Mouse (Mus musculus) gastrocnemius, postnatal 25 days (tissue): ENCODE measurements around the gene Fkbp2. TPM values are rescaled to one million over a fixed set of nuclear protein-coding genes. Genes with fewer than 3 reads are reported as not detected.
"Not testable (repeated sequence)": the region's sequence is repeated elsewhere in the genome, so short reads cannot be mapped to it uniquely, and the experiment has no call there.

Experiments used
- DNase-seq: peaks from one replicate; pipeline ENCODE4 v3.0.0; 2022
- total RNA-seq, 2 experiments: library from RNA; stranded (reverse); gene quantifications; 1 replicate in 1 of 2; 2 replicates in 1 of 2; pipeline ENCODE4 v1.2.3; 2021

The Fkbp2 gene
- total RNA-seq, 2 experiments from 2014 or later, result 7.9 to 12.4 TPM

DNA sequence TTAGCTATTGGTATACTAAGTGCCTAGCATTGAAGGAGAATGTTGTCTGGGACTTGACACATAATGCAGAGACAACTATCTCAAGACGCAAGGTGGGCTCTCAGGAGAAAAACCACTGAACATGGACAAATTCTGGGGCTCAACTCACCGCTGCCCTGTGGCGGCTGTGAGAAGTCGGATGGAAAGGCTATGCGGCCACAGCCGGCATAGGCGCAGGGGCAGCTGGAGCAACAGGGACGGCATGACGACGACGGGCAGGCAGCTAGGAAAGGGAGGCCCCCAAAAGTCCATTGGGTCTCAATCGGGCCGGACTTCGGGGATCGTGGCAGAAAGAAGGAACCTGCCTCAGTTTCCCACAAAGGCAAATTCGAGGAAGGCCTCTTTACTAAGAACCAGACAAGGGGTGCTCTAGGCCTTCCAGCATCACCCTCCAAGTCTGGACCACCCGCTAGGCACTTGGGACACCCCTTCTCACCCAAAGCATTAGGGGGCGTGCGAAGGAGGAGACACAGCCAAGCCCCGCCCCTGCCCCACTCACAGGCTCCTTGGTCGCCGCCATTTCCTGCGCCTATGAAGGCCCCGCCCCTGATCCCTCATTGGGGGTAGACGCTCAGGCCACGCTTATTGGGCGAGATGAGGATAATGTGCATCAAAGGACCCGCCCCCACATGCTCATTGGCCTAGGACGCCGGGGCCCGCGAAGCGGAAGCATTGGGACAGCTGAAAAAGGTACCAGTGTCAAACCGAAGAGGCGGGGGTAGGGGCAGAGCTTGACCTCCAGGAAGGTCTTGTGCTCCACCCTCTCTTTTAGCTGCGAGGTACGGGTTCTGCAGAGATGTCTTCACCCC, 11.9 kb upstream of the Fkbp2 start, which contains the start of gene Dnajc4:
Dnajc4 (minus strand) TSS at position 562 of the 848 bp plus-strand sequence.
- peak; percentile 95 for DNase-seq

- not testable (repeated sequence) for DNase-seq
Observed at GRCm38 (mm10) chr19:6991166-6991565, 10.9 kb upstream of the Fkbp2 start.

DNA sequence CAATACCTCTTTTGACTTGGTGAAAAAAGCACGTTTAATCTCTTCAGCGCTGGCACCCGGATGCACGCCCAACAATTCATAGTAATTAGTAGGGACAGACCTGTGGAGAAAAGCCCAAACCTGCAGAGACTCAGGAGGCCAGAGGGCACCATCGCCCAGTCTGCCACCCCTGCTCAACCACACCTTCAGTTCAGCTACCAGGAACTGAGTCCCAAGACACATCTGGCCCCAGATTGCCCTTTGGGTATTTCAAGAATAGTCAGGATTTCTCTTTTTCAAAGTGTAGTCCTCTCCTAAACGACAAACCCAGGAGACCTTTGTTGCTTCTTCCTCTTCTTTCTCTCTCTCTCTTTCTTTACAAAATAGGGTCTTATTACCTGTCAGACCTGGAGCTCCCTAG, 10.4 kb upstream of the Fkbp2 start:
- DNase-seq, result no peak

DNA sequence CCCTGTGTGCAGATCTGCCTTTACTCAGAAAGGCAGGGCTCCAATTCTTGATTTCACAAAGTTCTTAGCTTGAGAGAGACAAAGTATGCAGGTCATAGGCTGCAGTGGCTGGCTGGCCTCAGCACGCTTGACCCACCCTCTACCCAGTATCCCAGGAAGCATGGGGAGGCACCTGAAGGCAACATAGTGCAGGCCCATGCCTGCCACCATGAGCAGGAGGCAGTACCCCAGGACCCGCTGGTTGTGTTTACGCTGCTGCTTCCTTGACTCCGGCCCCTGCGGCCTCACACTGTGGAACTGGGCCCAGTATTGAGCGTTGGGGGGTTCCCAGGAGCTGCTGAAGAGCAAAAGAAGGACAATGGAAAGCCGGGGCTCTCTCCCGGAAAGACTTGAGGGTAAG, 8.9 kb upstream of the Fkbp2 start:
- no peak for DNase-seq

DNA sequence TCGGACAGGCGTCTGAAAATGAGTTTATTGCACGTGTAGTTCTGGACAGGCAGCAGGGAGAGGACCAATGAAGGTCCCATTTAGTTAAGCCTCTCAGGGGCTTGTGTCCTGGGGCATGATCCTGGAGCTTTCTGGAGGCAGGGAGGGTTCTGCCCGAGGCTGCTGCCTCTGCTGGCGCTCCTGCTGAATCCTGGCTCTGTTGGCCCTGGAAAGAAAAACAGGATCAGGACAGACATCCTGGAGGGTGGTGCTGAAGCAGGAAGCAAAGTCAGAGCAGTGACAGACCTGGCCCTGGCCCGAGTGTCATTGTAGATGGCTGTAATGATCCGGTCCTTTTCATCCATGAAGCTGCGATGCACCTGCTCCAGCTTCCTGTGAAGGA, 7.6 kb upstream of the Fkbp2 start:
- no peak for DNase-seq

- peak; percentile 77 for DNase-seq
Observed at GRCm38 (mm10) chr19:6987061-6987903, 7.0 kb upstream of the Fkbp2 start, which contains the start of gene Vegfb. Vegfb (minus strand) TSS chr19:6987651.

GRCm38 (mm10) chr19:6985951-6986708, 5.8 kb upstream of the Fkbp2 start:
- no peak for DNase-seq

DNA sequence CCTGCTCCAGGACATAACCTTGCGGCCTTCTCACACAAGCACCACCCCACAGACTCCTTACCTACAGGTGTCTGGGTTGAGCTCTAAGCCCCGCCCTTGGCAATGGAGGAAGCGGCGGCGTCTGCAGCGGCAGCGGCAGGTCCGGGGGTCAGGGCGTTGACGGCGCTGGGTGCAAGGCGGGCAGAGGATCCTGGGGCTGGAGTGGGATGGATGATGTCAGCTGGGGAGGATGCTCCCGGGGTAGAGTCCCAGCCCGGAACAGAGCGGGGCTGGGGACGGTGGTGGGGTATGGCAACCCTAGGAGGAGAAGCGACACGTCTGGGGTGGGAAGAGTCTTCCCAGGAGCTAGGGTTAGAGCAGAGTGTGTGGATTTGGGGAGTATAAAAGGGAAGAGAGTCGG, 5.0 kb upstream of the Fkbp2 start:
- DNase-seq, result no peak

DNA sequence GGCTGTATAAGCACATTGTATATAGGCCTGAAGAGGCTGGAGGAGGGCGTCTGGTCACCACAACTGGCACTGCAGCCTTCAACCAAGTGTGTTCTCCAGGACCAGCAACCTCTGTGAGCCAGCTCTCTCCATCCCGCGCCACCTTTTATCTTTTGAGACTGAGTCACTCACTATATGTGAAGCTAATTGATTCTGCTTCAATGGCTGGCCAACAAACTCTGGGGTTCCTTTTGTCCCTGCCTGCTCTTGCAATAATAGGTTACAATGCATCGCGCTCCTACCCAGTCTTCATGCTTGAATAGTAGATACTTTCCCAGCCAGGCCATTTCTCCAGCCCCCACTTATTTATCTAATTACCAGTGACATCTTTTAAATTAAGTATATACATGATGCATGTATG, 3.3 kb upstream of the Fkbp2 start:
- no peak for DNase-seq

DNA sequence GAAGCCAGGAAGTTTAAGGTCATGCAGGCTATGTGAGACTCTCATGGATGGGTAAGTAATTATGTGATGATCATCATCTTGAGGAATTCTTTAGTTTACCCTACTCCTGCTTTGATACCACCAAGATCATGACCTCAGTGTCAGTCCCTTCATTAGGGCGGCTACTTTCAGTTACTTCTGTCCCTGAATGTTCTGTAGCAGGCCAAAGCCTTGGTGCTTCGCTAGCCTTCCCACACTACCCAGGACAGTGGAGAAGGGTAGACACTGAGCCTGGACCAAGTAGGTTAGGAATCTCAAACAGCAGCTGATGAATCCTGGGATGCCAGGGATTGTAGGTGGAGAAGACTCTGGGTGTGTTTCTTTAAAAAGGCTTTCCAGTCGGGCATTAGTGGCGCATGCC, 1.2 kb upstream of the Fkbp2 start:
- DNase-seq, result no peak

GRCm38 (mm10) chr19:6979486-6980380, 568 bp downstream of the Fkbp2 start:
- peak; percentile 99 for DNase-seq

DNA sequence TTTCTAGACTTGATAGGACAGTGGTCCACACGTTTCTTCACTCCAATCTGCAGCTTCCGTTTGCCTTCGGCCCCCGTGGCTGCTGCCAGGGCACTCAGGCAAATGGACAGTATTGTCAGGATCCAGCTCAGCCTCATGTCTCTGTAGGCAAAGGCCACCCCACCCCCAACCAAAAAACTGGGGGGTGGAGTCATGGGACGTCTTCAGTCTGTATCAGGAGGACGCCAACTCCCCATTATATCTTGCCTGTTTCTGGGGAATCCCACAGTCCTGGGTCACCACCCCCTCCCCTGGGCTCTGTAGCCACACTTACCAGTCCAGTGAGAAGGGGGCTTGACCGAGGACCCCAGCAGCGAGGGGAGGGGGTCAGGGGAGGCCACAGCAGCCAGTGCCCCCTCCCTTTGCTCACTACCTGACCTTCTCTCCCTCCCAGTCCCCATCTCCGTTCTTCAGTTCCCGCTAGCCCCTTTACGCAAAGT, 1.3 kb downstream of the Fkbp2 start:
- peak; percentile 66 for DNase-seq

DNA sequence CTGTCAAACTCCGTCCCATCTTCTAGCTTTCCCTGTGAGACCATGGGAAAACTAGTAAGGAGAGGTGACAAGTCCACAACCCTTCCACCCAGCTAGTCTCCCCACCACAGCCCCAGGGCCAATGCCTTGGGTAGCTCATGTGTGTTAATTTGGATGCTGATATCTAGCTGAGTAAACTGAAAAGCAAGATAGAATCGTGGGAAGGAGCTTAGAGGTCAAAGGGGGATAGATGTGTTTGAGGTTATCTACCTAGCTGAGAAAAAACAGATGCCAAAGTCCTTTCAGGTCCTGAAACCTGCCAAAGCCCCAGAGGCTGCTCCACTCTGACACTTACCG, 1.7 kb downstream of the Fkbp2 start:
- no peak for DNase-seq

GRCm38 (mm10) chr19:6977759-6978638, 2.3 kb downstream of the Fkbp2 start:
- no peak for DNase-seq

GRCm38 (mm10) chr19:6975537-6976521, 4.5 kb downstream of the Fkbp2 start, which contains the start of gene Plcb3:
Plcb3 (minus strand) TSS chr19:6976470.
- peak; percentile 89 for DNase-seq

DNA sequence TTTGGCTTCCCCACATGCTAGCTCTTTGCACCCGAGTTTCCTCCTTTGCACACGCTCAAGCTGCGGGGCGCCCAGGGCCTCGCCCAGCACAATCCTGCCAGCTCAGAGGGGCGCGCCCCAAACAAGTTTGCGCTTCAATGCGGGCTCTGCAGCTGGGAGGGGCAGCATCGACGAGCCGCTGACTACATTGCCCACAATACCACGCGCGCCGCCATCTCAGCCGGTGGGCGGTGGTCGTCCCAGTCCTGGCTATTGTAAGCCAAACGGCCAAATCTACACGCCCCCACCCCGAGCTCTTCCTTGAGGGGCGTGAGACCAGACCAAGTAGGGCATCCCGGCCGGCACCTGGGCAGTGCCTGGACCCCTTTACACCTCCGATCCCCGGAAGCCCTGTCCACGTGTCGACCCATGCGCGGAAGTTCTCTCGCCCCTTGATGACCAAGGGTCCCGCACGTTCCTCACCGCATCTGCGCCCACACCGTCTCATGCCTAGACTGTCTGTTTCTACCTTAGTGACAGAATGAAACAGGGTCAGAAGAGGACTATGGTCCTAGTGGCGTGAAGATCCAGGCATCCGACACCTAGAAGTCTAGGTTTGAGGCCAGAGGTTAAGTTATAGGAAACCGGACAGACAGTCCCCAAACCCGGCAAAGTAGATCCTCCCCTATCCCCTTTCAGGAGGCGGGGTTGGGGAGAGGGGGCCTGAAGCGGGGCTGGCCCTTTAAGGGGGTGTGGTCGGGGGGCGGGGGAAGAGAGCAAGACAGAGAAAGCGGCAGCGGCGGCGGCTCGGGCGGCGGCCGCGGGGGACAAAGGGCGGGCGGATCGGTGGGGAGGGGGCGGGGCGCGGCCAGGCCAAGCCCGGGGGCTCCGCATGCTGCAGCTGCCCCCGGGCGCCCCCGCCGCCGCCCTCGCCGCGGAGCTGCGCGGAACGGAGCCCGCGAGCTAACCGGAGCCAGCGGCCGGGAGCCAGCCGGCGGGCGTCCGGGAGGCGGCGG, 5.8 kb downstream of the Fkbp2 start, which contains the start of gene Ppp1r14b:
Ppp1r14b (plus strand) TSS at position 758 of the 995 bp plus-strand sequence.
- peak; percentile 88 for DNase-seq

- DNase-seq, result no peak
Observed at GRCm38 (mm10) chr19:6973581-6974190, 6.6 kb downstream of the Fkbp2 start.
